In the genomic region with DNA sequence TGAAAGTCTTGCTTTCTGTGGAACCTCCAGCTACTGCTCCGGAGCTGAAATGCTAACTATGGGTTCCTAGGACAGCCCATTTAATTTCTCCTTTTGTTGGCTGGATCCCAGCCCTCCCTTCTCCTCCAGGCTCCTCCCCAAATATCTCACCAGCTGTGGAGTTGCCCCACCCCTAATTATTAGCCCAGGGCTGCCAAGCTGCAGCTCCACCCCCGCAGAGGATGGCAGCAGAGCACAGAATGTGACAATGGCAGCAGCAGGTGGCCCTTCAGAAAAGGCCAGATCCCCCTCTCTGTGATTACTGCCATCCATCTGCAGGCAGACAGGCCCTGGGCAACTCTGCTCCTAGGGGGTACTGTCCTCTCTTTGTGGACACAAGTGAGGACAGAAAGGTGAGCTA, we compare ENCODE assay signal across 10 mouse cellular contexts.
DNase-seq lines count a peak whose midpoint lies in the region; ATAC-seq lines count a peak whose summit lies in the region.
"Had no signal": no experiment of that assay in that cellular context is flagged by ENCODE, and none has a peak within 500 bp of the region (broad histone marks: within the 10 kb centered on the region; RNA-seq: fewer than 3 reads in every experiment).

No protein-coding gene starts in this region.

- no peaks in the 10 kb centered on the region for H3K9me3 ChIP-seq in embryonic facial prominence, embryonic 11.5 days (replicated peaks; ENCODE audit: control insufficient read depth, low read length)
- no peaks in the 10 kb centered on the region for H3K9me3 ChIP-seq in embryonic facial prominence, embryonic 10.5 days
- H3K9me3 ChIP-seq in hindbrain, embryonic 10.5 days = no peaks in the 10 kb centered on the region
- H3K9me3 ChIP-seq: embryonic facial prominence, embryonic 12.5 days had no signal

- H3K4me2 ChIP-seq in embryonic facial prominence, embryonic 11.5 days (ENCODE audit: low read depth, low read length) = no peak overlapping the region
- H3K4me2 ChIP-seq: embryonic facial prominence, embryonic 12.5 days had no signal

- H3K4me3 ChIP-seq in embryonic facial prominence, embryonic 11.5 days (ENCODE audit: low read depth, low read length) = no peak overlapping the region
- no peak overlapping the region for H3K4me3 ChIP-seq in embryonic facial prominence, embryonic 10.5 days
- no peak overlapping the region for H3K4me3 ChIP-seq in hindbrain, embryonic 10.5 days
- H3K4me3 ChIP-seq: embryonic facial prominence, embryonic 12.5 days had no signal

- WGBS in embryonic facial prominence, embryonic 11.5 days = 26% methylated on average over 2 of the region's 2 CpGs
- 17% methylated on average over 2 of the region's 2 CpGs for WGBS in embryonic facial prominence, embryonic 10.5 days
- WGBS in hindbrain, embryonic 10.5 days = 8% methylated on average over 2 of the region's 2 CpGs

- H3K4me1 ChIP-seq in embryonic facial prominence, embryonic 11.5 days (ENCODE audit: control insufficient read depth, insufficient read depth, low read length) = no peaks in the 10 kb centered on the region
- peaks cover 31% of the 10 kb centered on the region for H3K4me1 ChIP-seq in embryonic facial prominence, embryonic 10.5 days
- H3K4me1 ChIP-seq in hindbrain, embryonic 10.5 days (replicated peaks) = peaks cover 30% of the 10 kb centered on the region

- no peak overlapping the region for H3K27ac ChIP-seq in embryonic facial prominence, embryonic 11.5 days (replicated peaks; ENCODE audit: low read depth, low read length)
- H3K27ac ChIP-seq in embryonic facial prominence, embryonic 10.5 days (replicated peaks) = no peak overlapping the region
- H3K27ac ChIP-seq in hindbrain, embryonic 10.5 days = peak overlapping the region; percentile 67
- H3K27ac ChIP-seq: embryonic facial prominence, embryonic 12.5 days; macrophage had no signal

- ATAC-seq in embryonic facial prominence, embryonic 11.5 days (replicated peaks; ENCODE audit: insufficient number of reproducible peaks, low FRiP score, low TSS enrichment, low read depth) = 0 out of 2 replicates have a peak, but pooled peaks have one; percentile 48

- H3K9ac ChIP-seq in embryonic facial prominence, embryonic 11.5 days (replicated peaks; ENCODE audit: low read length) = no peak overlapping the region
- H3K9ac ChIP-seq: embryonic facial prominence, embryonic 12.5 days had no signal

- H3K36me3 ChIP-seq in embryonic facial prominence, embryonic 11.5 days (replicated peaks; ENCODE audit: control insufficient read depth, insufficient read depth, low read depth, low read length) = no peaks in the 10 kb centered on the region
- H3K36me3 ChIP-seq in embryonic facial prominence, embryonic 10.5 days (replicated peaks) = no peaks in the 10 kb centered on the region
- no peaks in the 10 kb centered on the region for H3K36me3 ChIP-seq in hindbrain, embryonic 10.5 days
- H3K36me3 ChIP-seq: embryonic facial prominence, embryonic 12.5 days had no signal

- DNase-seq in embryonic facial prominence, embryonic 11.5 days (ENCODE audit: low spot score) = peak; percentile 10
- no peak for DNase-seq in embryonic facial prominence, embryonic 10.5 days (ENCODE audit: low spot score)
- peak; percentile 27 for DNase-seq in ovary, postnatal 36 days (ENCODE audit: low spot score)
- no peak for DNase-seq in ovary, postnatal 10 days (ENCODE audit: low spot score)
- peak; percentile 46 for DNase-seq in hindbrain, embryonic 10.5 days (ENCODE audit: low spot score)
- peak; percentile 54 for DNase-seq in lung, postnatal 36 days
- no peak for DNase-seq in frontal cortex, postnatal 14 days (ENCODE audit: low spot score in 2 of 2)
- DNase-seq in thymus, postnatal 0 days (ENCODE audit: low spot score) = no peak

- H3K27me3 ChIP-seq in embryonic facial prominence, embryonic 11.5 days (ENCODE audit: control insufficient read depth, insufficient read depth, low read length) = no peaks in the 10 kb centered on the region
- no peaks in the 10 kb centered on the region for H3K27me3 ChIP-seq in embryonic facial prominence, embryonic 10.5 days (replicated peaks; ENCODE audit: low read depth, poor library complexity, severe bottlenecking)
- no peaks in the 10 kb centered on the region for H3K27me3 ChIP-seq in hindbrain, embryonic 10.5 days (ENCODE audit: insufficient read depth, poor library complexity, severe bottlenecking)
- H3K27me3 ChIP-seq: embryonic facial prominence, embryonic 12.5 days had no signal

Comparison
In these comparisons a context has a peak if more than half of its experiments do, and no peak if none do; other contexts are left out.
1. DNase-seq: peak in embryonic facial prominence, embryonic 11.5 days (single experiment), ovary, postnatal 36 days (single experiment), hindbrain, embryonic 10.5 days (single experiment) and lung, postnatal 36 days (single experiment); none in embryonic facial prominence, embryonic 10.5 days (single experiment), ovary, postnatal 10 days (single experiment), frontal cortex, postnatal 14 days (0 of 2) and thymus, postnatal 0 days (single experiment).